Mouse (Mus musculus) thymus, adult 2 months (tissue): ENCODE data around the gene Olfr693. TPM values are rescaled to one million over a fixed set of nuclear protein-coding genes. Genes with fewer than 3 reads are reported as not detected.

Experiments used
- DNase-seq: peaks from one replicate; pipeline ENCODE4 v3.0.0; 2021
- H3K27ac ChIP-seq: fragments of 200-500 bp; 2 replicates; pipeline ENCODE4 v1.5.1; 2012; ENCODE audit warnings: low read length, control low read depth; ENCODE audit not compliant: control insufficient read depth, insufficient read depth
- H3K27me3 ChIP-seq: fragments of 200-500 bp; 2 replicates; pipeline ENCODE4 v1.6.1; 2012; ENCODE audit warnings: mild to moderate bottlenecking, low read length, moderate library complexity, mixed read lengths; ENCODE audit not compliant: control insufficient read depth, insufficient read depth
- H3K36me3 ChIP-seq: fragments of 200-500 bp; 2 replicates; pipeline ENCODE4 v1.6.1; 2012; ENCODE audit warnings: mild to moderate bottlenecking, low read length, moderate library complexity; ENCODE audit not compliant: control insufficient read depth, insufficient read depth
- H3K4me1 ChIP-seq: fragments of 200-500 bp; replicated peaks from 2 replicates; pipeline ENCODE4 v1.6.1; 2012; ENCODE audit warnings: low read length; ENCODE audit not compliant: control insufficient read depth, insufficient read depth
- H3K4me3 ChIP-seq: fragments of 200-500 bp; 2 replicates; pipeline ENCODE4 v1.5.1; 2012; ENCODE audit warnings: mild to moderate bottlenecking, low read length, control low read depth, moderate library complexity; ENCODE audit not compliant: control insufficient read depth, insufficient read depth
- CTCF ChIP-seq: fragments of 200-500 bp; IDR thresholded peaks from 2 replicates; pipeline ENCODE4 v1.5.1; 2012; ENCODE audit warnings: mild to moderate bottlenecking, control low read depth, low read length, moderate library complexity, borderline replicate concordance; ENCODE audit not compliant: control insufficient read depth, poor library complexity, insufficient read depth; ENCODE audit errors: extremely low read depth
- POLR2A ChIP-seq: fragments of 200-500 bp; IDR thresholded peaks from 2 replicates; pipeline ENCODE4 v1.6.1; 2012; ENCODE audit warnings: mild to moderate bottlenecking, low read length, control low read depth, moderate library complexity; ENCODE audit not compliant: control insufficient read depth, poor library complexity, insufficient read depth; ENCODE audit errors: extremely low read depth
- WGBS: fragments of 180-500 bp; shearing (Covaris S2); methylation state at CpG from one replicate; pipeline ENCODE4 v1.1.7; 2018; 5-methylcytosine and 5-hydroxymethylcytosine counted together
- polyA plus RNA-seq: library from polyadenylated mRNA; depleted of rRNA; stranded (reverse); fragments of >200 nt; gene quantifications from 2 replicates; pipeline ENCODE4 v1.2.3, GENCODE M21; 2012

Gene Olfr693
- polyA plus RNA-seq, 1 experiment, result not detected

DNA sequence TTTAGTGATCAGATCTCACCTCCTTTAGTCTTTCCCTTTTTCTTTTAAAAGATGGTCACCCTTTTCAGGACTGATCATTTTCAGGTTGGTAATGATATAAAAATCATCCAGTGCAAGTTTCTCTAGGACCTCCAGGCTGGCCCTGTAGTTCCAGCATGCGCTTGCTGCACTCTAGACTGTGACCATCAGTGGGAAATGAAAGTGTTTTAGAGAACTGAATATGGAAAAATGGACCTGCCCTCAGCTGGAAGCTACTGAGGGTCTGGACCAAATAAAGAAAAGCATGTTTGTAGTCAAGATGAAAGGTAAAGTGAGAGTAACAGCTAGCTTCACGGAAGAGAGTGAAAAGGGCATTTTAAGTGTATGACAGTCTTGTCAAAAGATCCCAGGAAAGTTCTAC is 5.0 kb upstream of the Olfr693 start:
- Histone ChIP-seq H3K4me3 (no peak overlapping the region), H3K27me3 (no peaks in the 10 kb centered on the region), H3K27ac (no peak overlapping the region), H3K4me1 (no peaks in the 10 kb centered on the region), H3K36me3 (no peaks in the 10 kb centered on the region)
- WGBS, result 98% methylated on average over 2 of the region's 2 CpGs
- DNase-seq, result no peak
- no peak for TF ChIP-seq POLR2A
- TF ChIP-seq CTCF, result no peak

- TF ChIP-seq CTCF (no peak), POLR2A (no peak)
- DNase-seq, result no peak
- Histone ChIP-seq H3K27me3 (no peaks in the 10 kb centered on the region), H3K4me1 (no peaks in the 10 kb centered on the region), H3K27ac (no peak overlapping the region), H3K4me3 (no peak overlapping the region), H3K36me3 (no peaks in the 10 kb centered on the region)
Measured at GRCm38 (mm10) chr7:106652344-106652652, 28.1 kb downstream of the Olfr693 start.

DNA sequence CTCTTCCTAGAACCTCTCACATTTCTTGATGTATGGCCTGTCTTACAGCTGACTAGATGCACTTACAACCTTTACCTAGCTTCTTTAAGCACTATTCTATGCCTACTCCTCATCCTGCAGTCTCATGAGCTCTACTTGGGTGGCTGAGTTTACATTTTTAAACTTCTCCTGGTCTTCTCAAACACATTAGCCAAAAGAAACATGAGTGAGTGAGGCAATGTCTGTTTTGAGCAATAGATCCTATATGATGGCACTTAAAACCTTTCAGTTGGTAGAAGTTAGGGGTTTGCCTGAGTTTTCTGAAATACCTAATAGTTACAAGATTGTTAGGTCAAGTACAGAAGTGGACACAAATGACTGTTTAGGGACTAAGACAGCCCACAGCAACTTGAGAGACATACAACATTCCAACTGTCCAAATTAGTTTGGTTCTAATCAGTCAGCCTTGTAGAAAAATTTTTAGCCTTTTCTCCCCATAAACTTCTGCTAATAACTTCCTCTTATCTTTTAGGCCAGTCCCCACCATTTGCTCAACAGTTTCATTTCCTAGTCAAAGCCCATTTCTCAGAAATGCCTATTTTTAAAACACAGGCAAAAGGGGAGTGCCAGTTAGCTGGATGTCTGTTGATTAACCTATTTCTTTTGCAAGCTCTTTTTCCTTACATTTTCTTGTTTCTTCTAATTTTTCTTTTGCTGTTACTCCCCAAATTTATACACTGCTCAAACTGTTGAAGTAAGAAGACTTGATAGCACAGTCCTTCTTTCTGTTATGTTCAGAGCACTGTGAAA is 28.6 kb downstream of the Olfr693 start:
- Histone ChIP-seq H3K4me3 (no peak overlapping the region), H3K4me1 (no peaks in the 10 kb centered on the region), H3K27me3 (no peaks in the 10 kb centered on the region), H3K36me3 (no peaks in the 10 kb centered on the region), H3K27ac (no peak overlapping the region)
- no peak for DNase-seq
- TF ChIP-seq POLR2A (no peak), CTCF (no peak)

GRCm38 (mm10) chr7:106649774-106650173 is 30.6 kb downstream of the Olfr693 start:
- H3K4me3 ChIP-seq, result no peak overlapping the region
- DNase-seq, result no peak
- H3K27me3 ChIP-seq, result no peaks in the 10 kb centered on the region
- no peak overlapping the region for H3K27ac ChIP-seq
- WGBS, result 93% methylated on average over 1 of the region's 1 CpGs
- no peaks in the 10 kb centered on the region for H3K36me3 ChIP-seq
- TF ChIP-seq CTCF (no peak), POLR2A (no peak)
- no peaks in the 10 kb centered on the region for H3K4me1 ChIP-seq

DNA sequence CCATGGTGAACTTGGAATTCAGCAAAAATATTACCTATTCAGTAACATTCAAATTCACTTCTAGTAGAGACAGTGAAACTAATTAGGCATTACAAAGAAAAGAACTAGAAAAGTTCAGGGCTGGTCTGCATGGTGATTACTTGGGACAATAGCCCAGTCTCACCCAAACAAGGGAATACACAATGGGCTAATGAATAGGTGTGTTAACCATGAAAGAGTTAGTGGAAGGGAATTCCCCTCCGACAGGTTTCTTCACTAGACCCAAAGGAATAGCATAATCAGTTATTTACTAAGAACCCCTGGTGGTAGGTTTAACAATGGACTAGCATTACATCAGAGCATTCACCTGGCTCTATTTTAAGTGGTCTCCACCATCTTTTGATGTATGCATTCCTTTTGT is 35.1 kb downstream of the Olfr693 start:
- 100% methylated on average over 1 of the region's 1 CpGs for WGBS
- H3K36me3 ChIP-seq, result no peaks in the 10 kb centered on the region
- H3K27ac ChIP-seq, result no peak overlapping the region
- DNase-seq, result no peak
- no peak for TF ChIP-seq CTCF
- TF ChIP-seq POLR2A, result no peak
- H3K4me3 ChIP-seq, result no peak overlapping the region
- peaks cover 2% of the 10 kb centered on the region for H3K4me1 ChIP-seq
- H3K27me3 ChIP-seq, result no peaks in the 10 kb centered on the region

DNA sequence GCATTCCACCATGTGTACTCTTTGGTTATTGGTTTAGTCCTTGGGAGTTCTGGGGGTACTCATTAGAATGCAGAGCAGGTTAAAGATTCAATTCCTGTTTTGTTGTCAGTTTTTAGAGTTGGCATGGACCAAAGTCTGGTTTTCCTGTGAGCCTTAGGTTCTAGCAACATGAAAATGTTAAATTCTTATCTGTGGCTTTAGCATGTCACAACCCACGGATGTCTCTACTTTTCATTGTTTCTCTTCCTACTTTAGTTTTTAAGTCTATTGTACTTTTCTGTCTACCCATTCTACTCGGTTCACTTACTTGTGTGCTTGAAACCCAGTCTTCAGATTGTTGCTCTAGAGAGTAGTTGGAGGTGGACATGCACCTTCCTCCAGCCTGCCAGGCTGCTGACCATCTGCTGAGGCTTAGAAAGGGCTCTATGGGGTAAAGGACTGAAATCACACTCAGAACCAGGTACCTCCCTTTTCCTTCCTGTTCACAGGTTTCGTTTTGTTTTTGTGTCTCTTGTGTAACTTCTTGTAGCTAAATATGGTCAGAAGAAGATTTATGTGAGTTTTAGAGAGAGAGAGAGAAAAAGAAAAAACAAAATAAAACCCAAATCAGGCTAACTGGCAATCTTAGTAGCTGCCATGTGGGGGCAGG is 36.0 kb downstream of the Olfr693 start:
- H3K27ac ChIP-seq, result peak overlapping the region; percentile 87
- WGBS, result 5% methylated on average over 3 of the region's 3 CpGs
- H3K27me3 ChIP-seq, result no peaks in the 10 kb centered on the region
- no peaks in the 10 kb centered on the region for H3K36me3 ChIP-seq
- no peak for TF ChIP-seq CTCF
- TF ChIP-seq POLR2A, result no peak
- DNase-seq, result no peak
- H3K4me3 ChIP-seq, result no peak overlapping the region; the same call in 1 of the 2 replicates
- H3K4me1 ChIP-seq, result peaks cover 2% of the 10 kb centered on the region

GRCm38 (mm10) chr7:106640839-106641238 is 39.5 kb downstream of the Olfr693 start:
- Histone ChIP-seq H3K27me3 (no peaks in the 10 kb centered on the region), H3K4me3 (no peak overlapping the region), H3K36me3 (no peaks in the 10 kb centered on the region), H3K4me1 (peaks cover 2% of the 10 kb centered on the region), H3K27ac (no peak overlapping the region)
- 0% methylated on average over 1 of the region's 1 CpGs for WGBS
- no peak for TF ChIP-seq POLR2A
- no peak for TF ChIP-seq CTCF
- no peak for DNase-seq
